Mouse (Mus musculus) lung, postnatal 25 days (tissue): Measurements from ENCODE around the gene Vasp.

Experiments
- DNase-seq: peaks from one replicate; pipeline ENCODE4 v3.0.0; 2022; ENCODE audit warnings: low spot score

The Vasp gene

DNA sequence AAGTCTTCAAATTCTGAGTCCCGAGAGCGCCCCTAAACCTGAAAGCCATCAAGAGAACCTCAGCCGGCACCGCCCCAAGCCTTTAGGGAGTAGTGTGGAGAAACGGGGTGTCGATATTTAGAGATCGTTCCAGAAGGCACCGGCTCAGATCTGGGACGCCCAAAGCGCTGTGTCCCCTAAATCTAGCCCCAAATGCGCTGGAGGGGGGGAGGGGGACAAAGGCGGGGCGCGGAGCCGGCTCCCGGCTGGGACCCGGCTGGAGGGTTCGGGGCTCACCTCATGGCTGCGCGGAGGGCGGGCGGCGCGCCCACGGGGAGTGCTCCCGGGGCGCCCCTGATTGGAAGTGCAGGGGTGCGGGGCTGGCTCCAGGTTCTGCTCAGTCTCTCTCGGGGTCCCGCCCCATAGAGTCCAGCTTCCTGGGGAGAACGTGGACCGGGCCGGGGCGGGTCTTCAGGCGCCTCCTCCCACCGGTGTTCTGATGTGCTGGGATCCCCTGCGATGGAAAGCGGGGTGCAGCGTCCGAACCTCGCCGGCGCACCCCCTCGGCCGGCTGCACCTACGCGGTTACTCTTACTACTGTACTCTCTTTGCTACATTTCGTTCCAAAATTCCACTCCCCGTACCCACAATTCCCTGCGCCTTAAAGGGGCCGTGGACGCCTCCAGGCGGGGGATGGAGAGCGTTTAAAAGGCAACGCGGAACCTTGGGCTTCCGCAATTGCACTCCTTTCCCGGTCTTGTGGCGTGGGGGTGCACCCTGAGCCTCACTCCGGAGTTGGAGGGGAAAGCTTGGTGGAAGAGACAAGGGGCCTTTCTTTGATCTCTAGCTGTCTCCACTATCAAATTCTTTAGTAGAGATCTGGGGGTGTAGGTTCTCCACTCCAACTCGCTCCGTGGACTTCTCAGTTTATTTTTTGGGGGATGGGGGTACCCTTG lies at the start of gene Vasp:
Gene Vasp (minus strand): TSS at position 580 of the 935 bp plus-strand sequence.
- peak; percentile 91 for DNase-seq

DNA sequence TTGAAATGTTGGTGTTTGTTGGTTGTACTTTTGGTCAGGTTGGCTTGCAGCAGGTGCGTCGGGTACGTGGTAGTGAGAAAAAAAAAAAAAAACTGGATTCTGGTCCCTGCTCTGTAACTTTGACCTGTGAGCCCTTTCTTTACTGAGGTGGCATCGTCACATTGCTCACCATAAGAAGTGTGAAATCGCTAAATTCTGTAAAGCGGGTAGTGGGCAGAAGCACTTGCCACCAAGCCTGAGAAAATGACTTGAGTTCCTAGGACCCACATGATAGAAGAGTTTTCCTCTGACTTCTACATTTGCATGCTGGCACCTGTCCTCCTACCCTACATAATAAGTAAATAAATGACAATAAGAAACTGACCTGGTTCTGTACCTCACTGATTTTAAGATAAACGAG lies 49.0 kb upstream of the Vasp start:
- DNase-seq = no peak

GRCm38 (mm10) chr7:19319906-19320305 lies 48.3 kb upstream of the Vasp start:
- DNase-seq = peak; percentile 98

DNA sequence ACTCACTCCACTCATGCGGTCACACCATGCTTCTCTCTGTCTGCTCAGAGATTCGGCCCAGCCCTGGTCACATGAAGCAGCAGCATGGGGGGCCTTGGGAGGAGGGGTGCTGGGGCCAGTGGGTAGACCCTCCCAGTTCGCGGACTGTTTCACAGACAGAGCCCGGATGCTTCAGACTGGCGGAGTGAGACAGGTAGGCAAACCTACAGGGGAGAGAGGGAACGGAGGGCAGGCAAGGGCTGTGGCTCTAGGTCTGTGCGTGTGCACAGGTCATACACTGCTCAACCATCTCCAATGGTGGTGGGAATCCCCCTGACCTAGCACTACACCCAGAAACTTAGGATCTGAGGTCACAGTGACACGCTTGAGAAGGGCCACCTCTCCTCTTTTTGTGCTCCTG lies 47.8 kb upstream of the Vasp start:
- DNase-seq = no peak

DNA sequence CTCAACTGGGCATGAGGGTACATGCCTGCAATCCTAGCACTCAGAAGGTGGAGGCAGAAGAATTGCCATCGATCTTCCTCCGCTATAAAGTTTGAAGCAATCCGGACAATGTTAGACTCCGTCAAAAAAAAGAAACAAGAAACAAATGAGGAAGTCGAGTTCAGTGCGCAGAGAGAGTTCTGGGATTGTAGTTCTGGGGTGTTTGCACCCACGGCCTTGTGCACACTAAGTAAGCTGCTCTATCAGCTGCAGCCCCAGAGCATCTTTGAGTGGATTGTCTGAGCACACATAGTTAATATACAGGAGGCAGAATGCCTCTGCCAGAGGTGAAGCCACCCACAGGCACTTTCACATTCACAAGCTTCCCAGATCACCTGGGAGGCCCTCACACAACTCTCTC lies 47.1 kb upstream of the Vasp start:
- no peak for DNase-seq

DNA sequence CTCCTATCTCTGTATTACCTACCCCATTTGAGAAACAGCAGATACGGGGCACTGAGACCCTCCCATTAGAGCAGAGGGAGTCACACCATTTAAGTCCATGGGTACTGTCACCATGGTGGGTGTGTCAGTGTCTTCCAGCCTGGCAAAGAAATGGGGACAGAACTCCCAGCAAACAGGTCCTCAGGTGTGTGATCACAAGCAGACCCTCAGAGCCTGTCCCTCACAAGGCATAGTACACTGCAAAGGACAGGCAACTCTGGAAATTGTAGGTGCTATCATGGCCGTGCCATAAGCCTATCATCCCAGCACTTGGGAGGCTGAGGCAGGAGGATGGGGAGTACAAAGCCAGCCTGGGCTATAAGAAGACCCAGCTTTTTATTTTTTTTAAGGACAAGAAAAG lies 46.6 kb upstream of the Vasp start:
- DNase-seq = no peak

- peak; percentile 63 for DNase-seq
These were observed 45.0 kb upstream of the Vasp start for GRCm38 (mm10) chr7:19316451-19317161.

- DNase-seq = no peak
These were observed 42.4 kb upstream of the Vasp start for GRCm38 (mm10) chr7:19314033-19314432.

DNA sequence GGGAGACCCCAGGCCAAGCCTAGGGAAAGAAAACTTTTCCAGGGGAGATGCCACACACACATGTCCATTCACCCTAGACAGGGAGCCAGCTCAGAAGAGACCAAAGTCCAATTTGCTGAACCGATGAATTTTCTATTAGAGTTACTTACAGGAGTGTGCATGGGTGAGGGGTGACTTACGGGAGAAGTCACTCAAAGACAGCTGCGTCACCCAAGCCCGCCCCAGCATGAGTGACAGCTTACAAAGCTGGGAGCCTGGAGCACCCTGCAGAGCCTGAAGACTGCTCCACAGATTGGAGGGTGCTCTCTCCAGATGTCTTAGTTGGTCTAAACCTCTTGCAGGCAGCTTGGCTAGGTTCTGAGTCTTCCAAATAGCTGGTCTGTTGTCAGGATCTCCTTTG lies 40.4 kb upstream of the Vasp start:
- DNase-seq = no peak

- DNase-seq = peak; percentile 97
These were observed 38.4 kb upstream of the Vasp start, which contains the start of gene Fosb for GRCm38 (mm10) chr7:19309884-19310641. Gene Fosb (minus strand): TSS chr7:19310051.

GRCm38 (mm10) chr7:19309278-19309883 lies 37.8 kb upstream of the Vasp start:
- no peak for DNase-seq

- peak; percentile 97 for DNase-seq
These were observed 37.0 kb upstream of the Vasp start for GRCm38 (mm10) chr7:19308454-19309277.

DNA sequence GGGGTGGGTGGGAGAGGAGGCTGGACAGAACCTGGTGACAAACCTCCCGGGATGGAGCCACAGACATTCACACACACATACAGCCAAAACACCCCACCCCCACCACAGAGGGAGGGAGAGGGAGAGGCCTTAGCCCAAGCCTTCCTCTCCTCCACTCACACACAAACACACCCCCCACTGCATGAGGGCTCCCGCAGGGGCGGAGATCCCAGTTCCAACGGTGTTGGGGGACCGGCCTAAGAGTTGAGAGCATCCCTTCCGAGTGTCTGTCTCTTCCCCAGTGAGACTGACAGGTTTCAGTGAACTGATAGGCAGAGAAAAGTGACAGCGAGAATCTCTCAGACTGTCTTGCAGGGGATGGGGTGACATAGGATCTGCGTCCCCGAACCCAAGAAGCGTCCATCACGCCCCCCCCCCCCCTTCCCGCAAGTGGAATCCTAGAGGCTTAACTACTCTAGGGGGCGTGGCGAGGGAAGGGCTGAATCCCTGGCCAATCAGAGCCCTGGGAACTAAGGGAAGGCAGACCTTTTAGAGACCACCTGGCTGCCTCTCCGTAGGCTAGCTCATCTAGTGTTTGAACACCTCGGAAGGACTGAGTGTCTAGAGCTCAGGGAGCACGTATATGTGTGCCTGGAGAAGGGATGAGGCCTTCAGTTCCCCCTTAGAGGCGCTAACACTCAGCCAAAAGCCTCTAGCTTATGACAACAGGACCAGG lies 36.3 kb upstream of the Vasp start:
- peak; percentile 86 for DNase-seq

DNA sequence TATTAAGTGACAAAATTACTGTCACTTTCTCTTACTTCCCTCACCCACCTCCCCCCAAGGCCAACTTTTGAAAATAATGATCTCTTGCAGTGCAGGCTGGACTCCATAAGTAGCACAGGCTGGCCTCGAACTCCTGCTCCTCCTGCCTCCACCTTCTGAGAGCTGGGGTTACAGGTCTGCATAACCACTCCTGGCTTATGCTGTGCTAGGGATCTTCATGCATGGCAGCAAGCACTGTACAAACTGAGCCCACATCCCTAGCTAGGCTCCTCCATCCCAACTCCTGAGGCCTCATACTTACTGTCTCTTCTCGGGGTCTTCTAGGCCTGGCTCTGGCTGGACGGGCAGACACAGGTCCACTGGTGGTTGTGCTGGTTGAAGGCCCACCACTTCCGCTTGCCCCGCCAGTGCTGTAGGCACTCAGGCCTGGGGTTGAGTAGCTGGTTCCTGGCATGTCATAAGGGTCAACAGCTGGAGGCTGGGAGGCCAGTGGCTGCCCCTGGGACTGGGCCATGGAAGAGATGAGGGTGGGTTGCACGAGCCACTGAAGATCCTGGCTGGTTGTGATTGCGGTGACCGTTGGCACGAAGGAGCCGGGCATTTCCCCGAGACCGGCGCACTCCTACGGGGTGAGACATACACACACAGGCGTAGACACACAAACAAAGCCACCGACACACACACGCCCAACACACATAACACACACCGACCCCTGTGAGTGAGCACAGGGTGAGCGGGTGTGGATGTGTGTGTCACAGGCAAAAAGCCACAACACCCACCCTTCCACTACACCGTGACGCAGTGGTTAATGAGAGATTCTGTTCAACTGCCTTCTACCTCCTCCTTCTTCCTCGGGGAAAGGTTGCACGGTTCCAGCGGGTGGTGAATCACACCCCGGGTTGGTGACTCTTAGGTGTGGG lies 35.5 kb upstream of the Vasp start:
- no peak for DNase-seq

DNA sequence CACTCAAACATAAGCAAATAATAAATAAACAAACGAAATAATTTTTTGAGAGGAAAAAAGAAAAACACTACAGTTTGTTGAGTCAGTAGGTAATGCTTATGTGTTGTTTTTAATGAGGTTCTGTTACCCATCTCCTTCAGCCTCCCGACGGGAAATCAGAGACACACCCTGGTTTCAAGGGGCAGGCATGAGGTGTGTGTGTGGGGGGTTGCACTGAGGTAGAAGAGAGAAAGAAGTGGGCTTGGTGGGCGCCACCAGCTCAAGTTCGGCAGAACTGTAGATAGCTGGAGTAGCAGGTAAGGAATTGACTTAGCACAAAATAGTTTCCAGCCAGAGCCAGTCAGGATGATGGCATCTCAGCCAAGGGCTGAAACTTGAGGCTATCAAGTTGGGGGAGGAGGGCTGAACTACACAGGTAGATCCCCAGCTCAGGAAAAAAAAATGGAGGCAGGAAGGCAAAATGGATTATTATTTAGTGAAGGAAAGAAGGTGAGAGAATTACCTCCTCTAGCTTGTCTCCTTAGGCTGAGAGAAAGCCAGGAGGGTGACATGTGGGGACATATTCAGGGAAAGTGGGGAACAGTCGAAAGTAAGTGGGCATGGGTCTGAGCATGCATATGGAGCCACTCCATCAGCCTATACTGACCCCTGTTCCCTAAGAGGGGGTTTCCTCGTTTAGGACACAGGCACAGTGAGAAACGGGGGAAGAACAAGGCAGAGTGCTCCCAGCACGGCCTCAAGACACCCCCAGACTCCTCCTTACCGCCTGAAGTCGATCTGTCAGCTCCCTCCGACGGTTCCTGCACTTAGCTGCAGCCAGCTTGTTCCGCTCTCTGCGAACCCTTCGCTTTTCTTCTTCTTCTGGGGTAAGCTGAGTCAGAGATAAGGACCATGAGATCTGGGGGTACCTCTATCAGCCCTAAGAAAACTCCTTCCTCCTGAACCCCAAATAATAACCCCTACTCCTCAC lies 34.5 kb upstream of the Vasp start:
- DNase-seq = no peak

DNA sequence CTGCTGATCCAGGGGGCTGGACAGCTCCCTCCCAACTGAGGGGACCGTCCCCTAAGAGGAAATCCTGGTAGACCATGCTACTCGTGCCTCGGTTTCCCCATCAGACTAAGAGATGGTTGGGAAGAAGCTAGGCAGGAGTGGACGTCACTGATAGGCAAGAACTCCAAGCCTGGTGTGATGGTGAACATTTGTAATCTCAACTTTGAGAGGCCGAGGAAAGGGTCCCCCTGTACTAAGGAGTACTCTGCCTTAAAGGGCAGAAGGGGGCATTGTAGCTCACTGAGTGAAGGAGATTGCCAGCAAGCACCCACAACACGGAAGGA lies 33.8 kb upstream of the Vasp start:
- no peak for DNase-seq

- DNase-seq = no peak
These were observed 33.1 kb upstream of the Vasp start for GRCm38 (mm10) chr7:19304501-19305412.
